Mouse (Mus musculus) ES-CJ7 (cell line): ENCODE measurements around the gene 2210016L21Rik.
"Not testable (repeated sequence)": the region's sequence is repeated elsewhere in the genome, so short reads cannot be mapped to it uniquely, and the experiment has no call there.

Experiments used
- DNase-seq: peaks from one replicate; pipeline ENCODE4 v3.0.0; 2011; ENCODE audit warnings: low read depth, low spot score

Gene 2210016L21Rik

DNA sequence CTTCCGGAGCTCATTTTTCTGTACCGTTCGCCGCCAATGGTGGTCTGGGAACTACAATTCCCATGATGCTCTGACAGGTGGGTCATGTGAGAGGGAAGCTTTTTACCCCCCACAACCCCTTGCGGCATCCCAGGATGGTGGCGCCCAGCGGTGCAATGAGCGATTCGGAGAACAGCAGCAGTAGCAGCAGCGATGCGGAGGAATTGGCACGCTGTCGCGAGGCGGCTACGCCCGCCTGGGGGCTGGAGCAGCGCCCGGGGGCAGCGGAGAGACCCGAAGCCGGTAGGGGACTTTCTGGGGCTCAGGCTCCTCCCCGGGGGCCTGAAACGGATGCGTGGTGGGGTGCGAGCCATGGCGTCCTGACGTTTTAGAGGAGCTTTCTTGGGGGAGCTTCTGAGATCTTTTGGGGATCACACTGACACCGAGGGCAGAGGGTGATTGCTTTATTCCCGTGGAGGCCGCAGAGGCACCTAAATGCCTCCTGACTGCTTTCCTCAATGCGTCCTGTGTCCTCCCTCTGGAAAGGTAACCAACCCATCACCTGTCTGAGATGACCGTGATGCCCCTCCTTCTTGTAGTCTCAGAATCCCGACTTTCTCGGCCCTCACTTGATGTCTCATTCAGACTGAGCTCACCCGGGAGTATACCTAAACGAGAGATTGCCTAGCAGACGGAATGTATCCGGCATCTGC is at the start of gene 2210016L21Rik:
TSS of gene 2210016L21Rik (plus strand) at position 85 of the 692 bp plus-strand sequence.
- peak; percentile 93 for DNase-seq

DNA sequence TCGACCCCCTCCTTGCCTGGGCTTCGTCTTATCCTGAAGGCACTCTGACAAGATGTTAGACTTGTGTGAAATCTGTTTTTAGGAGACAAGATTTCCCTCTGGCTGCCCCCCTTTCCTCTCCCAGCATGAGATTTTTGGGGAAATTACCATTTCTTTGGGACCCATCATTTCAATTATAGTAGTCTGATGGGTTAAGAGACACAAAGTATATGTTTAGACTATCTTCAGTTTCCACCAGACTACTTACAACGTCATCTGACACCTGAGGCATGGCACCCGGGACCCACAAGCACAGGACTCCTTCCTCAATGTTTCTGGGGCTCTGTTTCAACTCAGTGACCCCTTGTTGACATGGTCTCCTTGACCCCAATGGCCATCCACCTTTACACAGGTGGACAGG is 46.4 kb upstream of the 2210016L21Rik start:
- no peak for DNase-seq

DNA sequence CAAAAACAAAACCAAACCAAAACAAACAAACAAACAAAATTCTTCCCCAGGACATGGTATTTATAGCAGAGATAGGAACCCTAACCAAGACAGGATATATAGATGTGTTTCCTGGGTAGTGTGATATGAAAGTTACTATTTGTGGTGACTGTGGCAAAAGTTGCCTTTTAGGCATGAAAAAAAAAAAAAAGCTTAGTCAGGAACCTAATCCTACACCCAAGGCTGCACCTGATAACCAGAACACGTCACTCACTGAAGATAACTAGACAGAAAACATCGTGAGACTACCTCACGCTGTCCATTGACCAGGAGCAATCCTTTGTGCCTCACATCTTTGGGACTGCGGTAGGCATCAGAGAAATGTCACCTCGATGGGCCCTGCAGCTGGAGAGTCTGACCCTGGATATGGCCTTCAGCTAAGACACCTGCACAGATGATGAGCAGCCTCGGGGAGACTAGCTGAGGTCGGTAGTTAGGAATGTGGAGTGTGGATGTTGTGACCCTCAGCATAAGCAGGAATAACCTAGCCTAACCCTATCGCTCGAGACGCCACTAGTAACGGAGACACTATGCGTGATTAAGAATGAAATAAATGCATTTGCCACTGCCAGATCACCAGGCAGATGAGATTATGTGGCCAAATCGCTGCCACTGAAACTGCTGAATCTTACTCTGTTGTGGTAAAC is 45.1 kb upstream of the 2210016L21Rik start, which contains the start of gene Oasl2:
TSS of gene Oasl2 (plus strand) at position 249 of the 686 bp plus-strand sequence.
- no peak for DNase-seq

DNA sequence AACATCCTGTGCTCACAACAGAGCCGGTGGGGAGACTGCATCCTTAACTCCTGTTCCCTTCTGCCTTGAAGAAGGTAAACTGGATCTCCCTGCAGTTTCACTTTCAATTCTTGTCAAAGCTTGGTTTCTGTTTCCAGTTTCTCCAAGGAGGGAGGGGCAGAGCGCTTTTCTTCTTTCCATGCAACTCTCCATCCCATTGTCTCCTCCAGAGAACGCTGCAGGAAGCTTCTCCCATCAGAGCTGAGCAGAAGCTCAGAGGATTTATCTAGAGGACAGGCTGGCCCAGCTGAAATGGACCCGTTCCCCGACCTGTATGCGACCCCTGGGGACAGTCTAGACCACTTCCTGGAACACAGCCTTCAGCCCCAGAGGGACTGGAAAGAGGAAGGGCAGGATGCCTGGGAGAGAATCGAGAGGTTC is 44.6 kb upstream of the 2210016L21Rik start:
- DNase-seq, result no peak

DNA sequence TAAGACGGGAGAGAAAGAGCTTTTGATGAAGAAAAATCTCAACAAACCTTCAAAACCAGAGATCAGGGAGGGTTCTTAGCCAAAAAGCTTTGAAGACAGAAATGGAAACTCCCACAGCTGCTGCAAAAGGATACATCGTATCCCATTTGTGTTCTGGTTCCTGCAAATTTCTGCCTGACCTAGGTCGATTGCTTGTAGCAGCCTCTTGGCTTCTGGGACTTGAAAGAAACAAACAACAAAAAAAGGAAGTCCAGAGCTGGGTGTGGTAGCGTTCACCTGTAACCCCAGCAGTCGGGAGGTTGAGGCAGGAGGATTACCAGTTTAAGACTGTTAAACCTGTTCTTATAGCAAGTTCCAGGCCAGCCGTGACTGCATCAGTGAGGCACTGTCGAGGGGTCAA is 43.1 kb upstream of the 2210016L21Rik start:
- DNase-seq, result no peak

DNA sequence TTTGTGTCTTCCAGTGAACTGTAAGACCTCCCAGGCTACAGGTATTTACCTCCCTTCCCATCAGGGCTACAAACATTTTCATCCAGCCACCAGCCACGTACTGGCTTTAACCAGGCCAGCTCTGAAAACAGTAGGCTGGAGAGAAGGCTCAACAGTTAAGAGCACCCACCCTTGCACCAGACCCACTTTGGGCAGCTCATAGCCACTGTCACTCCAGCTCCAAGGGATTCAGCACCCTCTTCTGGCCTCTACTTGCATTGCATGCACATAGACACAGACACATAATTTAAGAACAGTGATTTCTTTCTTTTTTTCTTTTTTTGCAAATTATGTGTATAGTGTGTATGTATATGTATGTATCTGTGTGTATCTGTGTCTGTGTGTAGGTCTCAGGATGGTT is 39.5 kb upstream of the 2210016L21Rik start:
- peak; percentile 71 for DNase-seq

DNA sequence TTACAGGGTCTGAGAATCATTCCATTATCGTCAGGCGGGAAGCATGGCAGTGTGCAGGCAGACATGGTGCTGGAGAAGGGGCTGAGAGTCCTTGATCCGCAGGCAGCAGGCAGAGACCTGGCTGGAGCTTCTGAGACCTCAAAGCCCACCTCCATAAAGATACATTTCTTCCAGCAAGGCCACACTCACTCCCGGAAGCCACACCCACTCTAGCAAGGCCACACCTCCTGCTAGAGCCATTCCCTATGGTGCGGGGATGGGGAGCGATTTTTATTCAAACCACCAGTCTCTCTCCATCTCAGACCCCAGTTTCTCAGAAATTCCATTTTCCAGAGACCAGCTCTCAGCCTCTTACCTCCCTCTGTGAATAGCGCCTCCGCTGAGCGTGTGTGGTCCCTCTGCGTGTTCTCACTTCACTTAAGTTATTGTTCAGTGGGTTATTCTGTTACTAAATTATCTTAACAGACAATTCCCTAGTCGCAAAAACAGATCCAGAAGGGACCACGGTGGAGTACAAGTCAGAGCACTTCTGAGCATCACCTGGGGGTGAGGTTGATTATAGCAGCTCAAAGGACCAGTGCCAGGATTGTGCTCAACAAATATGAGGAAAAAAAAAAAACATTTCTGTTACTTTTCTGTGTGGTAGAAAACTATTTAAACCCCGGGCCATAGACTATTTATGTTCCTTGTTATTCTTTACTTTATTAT is 33.2 kb upstream of the 2210016L21Rik start:
- peak; percentile 81 for DNase-seq

DNA sequence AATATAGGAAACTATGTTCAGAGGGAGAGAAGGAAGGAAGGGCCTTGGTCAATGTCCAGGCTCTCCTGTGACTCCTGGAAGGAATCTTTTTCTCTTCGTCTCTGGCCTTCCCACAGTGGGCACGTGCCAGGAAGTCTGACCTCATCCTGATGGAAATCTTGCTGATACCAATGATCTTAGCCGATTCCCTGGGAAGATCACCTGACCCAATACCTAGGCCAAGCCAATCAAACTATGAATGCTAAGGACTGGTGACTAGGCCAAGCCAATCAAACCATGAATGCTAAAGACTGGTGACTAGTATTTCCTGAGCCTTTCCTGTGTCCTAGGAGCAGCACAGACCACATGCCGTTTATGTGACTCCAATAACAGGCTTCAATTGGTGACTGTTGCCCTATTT is 28.3 kb upstream of the 2210016L21Rik start:
- peak; percentile 50 for DNase-seq

DNA sequence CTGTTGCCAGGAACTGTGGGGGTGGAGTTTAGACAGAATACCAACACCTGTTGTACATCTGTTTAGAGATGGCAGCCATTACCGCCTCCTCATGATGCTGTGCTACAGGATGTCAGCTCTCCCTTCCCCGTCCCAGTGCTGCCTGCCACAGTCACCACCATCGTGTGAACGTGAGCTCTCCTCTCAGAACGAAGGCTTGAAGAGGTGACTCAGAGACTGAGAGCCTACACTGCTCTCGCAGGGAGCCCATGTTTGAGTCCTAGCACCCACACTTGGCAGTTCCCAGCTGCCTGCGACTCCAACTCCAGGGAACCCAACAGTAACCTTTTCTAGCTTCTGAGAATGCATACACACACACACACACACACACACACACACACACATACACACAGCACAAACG is 27.1 kb upstream of the 2210016L21Rik start:
- peak; percentile 25 for DNase-seq

DNA sequence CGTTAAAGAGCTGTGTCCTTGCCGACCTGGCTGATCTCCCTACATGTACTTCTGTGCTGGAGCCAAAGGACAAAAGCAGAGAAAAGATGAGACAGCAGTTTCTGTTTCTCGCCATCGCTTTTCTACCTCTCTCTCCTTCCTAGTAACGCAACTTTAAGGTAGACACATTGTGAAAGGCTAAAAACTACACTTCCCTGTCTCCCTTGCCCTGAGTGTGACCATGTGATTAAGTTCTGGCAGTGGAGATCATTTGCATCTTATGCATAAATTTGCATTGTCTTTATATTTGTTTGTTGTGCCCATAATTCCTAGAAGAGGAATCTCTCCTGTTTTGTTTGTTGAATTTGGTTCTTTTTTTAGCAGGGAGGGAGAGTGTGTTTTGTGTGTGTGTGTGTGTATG is 26.1 kb upstream of the 2210016L21Rik start:
- DNase-seq, result no peak

DNA sequence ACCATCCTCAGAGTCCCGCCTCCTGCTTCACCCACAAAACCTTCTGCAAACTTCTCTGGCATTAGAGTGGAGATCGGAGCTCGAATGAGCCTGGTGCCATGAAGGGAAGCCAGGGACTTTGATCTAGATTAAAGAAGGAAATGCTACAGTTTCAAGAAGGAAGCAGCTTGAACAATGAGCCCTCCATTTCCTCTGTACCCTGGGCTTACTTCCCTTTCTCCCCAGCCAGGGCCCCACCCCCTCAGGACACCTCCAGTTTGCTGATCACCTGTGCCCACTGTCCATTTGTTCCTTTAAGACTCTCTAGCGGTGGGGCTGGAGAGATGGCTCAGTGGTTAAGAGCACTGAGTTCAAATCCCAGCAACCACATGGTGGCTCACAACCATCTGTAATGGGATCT is 25.2 kb upstream of the 2210016L21Rik start:
- DNase-seq, result no peak

DNA sequence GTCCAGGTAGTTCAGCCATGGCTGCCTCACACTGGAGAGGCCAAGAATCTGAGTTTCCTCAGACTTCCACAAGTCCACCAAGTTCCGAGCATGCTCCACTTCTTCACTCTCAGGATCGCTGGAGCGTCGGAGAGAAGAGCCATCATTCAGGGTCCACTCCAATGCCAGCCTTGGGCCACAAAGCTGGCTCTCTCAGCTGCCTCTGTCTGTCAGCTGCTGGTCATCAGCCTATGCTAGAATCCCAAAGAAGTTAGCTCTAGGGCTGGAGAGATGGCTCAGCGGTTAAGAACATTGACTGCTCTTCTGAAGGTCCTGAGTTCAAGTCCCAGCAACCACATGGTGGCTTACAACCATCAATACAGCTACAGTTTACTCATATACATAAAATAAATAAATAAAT is 24.6 kb upstream of the 2210016L21Rik start:
- not testable (repeated sequence) for DNase-seq

DNA sequence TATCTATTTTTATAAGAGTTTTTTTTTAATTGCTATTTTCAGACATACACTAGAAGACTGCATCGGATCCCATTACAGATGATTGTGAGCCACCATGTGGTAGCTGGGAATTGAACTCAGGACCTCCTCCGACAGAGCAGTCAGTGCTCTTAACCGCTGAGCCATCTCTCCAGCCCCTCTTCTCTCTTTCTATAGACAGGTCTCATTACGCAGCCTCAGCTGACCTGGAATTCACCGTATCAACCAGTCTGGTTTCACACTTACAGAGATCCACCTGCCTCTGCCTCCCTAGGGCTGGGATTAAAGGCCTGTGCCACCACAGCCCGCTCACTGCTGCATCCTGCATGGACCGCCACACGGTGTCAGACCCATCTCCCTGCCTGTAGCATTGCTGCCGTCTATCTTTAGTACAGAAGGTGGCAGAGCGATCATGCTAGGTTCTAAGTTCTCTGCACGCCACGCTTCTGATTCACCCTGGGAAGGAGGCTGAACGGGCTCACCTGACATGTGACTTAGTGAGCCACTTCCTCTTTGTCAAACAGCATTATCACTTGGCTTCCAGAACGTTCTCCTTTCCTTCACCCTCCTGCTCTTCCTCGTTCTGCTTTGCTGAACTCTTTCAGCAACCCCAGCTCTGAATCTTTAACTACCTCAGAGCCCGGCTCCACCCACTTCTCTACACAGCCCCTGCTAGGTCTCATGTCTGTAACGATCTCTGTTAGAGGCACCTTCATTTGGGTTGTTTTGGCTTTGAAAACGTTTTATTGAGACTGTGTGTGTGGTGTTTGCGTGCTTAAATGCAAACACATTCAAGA is 20.2 kb upstream of the 2210016L21Rik start:
- DNase-seq, result no peak

DNA sequence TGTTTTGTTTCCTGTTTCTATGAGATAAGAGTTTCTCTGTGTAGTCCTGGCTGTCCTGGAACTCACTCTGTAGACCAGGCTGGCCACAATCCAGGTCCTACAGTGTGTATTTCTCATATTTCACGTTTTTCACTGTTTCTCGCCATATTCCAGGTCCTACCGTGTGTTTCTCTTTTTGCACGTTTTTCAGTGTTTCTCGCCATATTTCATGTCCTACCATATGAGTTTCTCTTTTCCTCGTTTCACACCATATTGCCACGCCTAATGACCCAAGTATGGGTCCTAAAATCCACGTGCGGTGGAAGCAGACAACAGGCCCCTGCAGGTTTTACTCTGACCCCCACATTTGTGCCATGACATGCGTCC is 19.6 kb upstream of the 2210016L21Rik start:
- no peak for DNase-seq

DNA sequence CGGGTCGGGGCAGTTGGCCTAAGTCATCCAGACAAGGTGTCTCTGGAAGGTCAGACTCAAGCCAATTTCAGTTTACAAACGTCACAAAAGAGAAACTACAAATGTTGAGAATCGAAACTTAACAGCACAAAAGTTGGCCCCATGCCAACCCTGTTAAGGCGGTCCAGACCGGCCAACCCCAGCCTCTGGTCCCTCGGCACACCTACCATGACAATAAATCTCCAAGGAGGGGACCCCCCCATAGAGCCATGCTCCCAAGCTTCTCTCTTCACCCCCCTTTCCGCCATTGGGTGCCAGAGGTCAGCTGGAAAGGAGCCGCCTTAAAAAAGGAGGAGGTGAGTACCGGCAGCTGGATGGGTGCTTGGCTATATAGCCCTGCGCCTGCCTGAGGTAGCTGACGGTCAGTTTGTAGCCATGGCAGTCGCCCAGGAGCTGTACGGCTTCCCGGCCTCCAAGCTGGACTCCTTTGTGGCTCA is 18.9 kb upstream of the 2210016L21Rik start, which contains the start of gene Oasl1:
TSS of gene Oasl1 (plus strand) at position 243 of the 476 bp plus-strand sequence.
- no peak for DNase-seq

DNA sequence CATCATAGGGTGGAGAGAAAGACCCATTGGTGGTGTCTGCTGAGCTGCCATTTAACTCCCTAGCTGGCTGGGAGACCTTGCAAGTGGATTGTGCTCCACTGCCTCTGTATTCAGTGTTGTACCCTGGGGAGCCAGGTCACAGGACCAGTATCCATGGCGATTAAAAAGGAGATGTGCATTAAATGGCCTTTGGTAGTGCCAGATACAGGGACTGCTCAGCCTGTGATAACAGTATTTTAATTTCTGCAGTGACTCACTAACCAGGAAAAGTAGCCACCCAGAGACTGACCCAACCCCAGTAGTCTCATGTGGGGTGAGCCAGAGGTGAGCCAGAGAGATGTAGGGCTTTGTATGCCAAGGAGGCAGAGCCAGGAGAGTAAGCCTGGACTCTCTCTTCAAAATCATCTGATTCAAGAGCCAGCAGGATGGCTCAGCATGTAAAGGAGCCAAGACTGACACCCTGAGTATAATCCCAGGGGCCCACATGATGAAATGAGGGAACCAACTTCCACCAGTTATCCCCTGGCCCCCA is 15.7 kb upstream of the 2210016L21Rik start:
- no peak for DNase-seq

DNA sequence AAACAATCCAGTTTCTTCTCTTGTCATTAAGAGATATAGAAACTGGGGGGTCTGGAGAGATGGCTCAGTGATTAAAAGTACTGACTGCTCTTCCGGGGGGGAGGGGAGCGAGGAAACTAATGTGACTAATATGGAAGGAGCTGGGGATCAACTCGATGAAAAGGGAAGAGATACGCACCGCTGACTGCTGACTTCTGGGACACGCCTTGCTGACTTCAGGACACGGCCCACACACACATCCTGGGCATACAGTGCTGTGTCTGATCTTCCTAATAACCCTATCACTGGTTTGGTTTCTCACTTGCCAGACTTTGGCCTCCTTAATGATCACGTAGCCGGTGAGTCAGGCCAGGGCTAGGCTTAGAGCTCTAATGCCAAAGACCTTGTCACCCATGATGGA is 15.2 kb upstream of the 2210016L21Rik start:
- DNase-seq, result no peak

DNA sequence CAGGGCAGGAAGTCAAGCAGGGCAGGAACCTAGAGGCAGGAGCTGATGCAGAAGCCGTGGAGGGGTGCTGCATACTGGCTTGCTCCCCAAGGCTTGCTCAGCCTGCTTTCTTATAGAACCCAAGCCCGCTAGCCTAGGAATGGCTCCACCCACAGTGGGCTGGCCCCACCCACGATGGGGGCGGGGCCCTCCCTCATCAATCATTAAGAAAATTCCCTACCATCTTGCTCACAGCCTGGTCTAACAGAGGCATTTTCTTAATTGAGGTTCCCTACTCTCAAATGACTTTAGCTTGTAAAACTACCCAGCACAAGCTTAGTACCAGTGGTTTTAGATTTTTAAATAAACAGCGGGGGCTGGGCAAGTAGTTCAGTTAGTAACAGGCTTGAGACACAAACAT is 10.3 kb upstream of the 2210016L21Rik start:
- DNase-seq, result peak; percentile 50

DNA sequence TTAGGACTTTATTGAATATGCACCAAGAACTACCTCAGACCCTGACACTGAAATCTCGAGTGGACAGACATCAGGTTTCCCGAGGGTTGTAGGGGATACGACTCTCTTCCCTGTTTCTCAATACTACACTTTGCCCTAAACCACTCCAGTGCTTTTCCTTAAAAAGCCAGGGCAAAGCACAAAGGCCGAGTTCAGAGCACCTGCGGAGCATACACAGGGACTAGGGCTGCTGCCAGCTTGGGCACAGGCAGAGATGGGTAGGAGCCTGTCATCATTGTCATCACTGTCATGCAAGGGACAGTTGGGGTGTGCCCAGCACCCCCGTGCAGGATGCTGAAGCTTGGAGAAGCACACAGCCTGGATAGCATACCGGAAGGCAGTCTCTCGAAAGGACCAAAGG is 8.8 kb upstream of the 2210016L21Rik start:
- DNase-seq, result no peak

DNA sequence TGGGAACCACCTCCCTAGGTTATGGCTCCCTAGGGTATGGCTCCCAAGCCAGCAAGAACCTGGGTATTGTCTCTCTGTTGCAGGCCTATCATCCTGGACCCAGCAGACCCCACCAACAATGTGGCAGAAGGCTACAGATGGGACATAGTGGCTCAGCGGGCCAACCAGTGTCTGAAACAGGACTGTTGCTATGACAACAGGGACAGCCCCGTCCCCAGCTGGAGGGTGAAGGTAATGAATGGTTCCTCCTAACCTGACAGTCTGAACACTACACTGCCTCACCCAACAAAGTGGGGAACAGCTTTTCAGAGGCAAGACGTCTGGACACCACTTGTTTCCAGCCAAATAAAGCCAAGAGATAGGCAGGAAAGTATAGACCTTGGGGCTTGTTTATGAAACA is 6.1 kb upstream of the 2210016L21Rik start:
- peak; percentile 61 for DNase-seq

DNA sequence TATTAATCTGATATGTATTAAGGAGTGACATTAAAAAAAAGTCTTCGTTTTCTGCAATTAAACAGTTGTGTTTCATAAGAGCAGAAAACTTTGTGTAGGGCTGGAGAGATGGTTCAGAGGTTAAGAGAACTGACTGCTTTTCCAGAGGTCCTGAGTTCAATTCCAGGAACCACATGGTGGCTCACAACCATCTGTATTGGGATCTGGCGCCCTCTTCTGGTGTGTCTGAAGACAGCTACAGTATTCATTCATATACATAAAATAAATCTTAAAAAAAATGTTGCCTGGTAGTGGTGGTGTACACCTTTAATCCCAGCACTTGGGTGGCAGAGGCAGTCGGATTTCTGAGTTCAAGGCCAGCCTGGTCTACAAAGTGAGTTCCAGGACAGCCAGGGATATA is 820 bp upstream of the 2210016L21Rik start:
- DNase-seq, result not testable (repeated sequence)
